Mouse (Mus musculus): ENCODE measurements around the gene Psmc5. TPM values are rescaled to one million over a fixed set of nuclear protein-coding genes. Genes with fewer than 3 reads are reported as not detected.

Psmc5 gene
- 305 TPM for polyA plus RNA-seq (2012; fragmentation: generic; extraction: Trizol)

DNA sequence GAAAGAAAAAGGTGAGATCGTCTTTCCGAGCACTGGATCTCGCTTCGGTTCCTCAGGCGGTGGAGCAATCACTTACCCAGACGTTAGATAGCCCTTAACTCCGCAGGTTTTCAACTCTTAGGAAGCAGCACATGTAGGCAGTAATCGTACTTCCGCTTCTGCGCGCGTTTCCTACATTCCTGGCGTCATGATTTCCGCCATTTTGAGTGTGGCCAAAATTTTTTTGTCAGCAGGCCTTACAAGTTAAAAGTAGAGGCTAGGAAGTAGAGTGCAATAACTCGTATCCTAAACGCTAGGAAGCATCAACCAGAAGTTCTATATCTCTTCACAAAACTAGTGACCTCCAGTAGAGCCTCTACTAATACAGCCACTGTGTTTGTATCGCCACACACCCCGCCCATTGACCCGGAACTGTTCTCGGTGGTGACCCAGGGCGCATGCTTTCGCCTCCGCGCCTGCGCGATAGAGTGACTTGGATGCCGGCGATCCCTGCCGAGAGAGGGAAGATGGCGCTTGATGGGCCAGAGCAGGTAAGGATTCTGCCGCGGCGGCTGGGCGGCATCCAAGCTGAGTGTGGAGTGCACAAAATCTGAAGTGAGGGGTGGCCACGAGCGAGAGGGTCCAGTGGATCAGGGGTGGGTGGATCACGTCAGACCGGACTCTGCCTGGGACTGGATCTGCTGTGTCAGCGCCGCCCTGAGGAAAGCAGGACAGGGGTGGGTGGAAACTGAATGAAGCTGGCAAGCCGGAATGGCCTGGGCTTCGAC is at the start of gene Psmc5, which contains the start of gene Ftsj3:
Gene Psmc5 (plus strand): TSS at position 470 of the 767 bp plus-strand sequence.
Gene Ftsj3 (minus strand): TSS at position 395 of the 767 bp plus-strand sequence.
- H3K79me2 ChIP-seq (ENCODE audit: control insufficient read depth, insufficient read depth) = peaks cover 60% of the 10 kb centered on the region
- H3K4me3 ChIP-seq = peak within 1 kb of the TSS; percentile 87
- peak; percentile 89 for TF ChIP-seq MAX (IDR thresholded peaks at IDR 0.05; ENCODE audit: low read depth)
- peak; percentile 88 for TF ChIP-seq POLR2AphosphoS2 (IDR thresholded peaks at IDR 0.05; ENCODE audit: insufficient read length, low read depth)
- no peak for TF ChIP-seq MYOG (IDR thresholded peaks at IDR 0.05; ENCODE audit: control insufficient read depth in 1 of 3, insufficient read depth in 1 of 3, insufficient read length in 2 of 3, low read depth in 2 of 3)
- TF ChIP-seq USF1 (IDR thresholded peaks at IDR 0.05; ENCODE audit: low read depth) = peak; percentile 16
- peak; percentile 92 for TF ChIP-seq POLR2A (IDR thresholded peaks at IDR 0.05; ENCODE audit: insufficient read length, low read depth)
- TF ChIP-seq TCF3 (IDR thresholded peaks at IDR 0.05; ENCODE audit: insufficient read length, low read depth) = no peak
- TF ChIP-seq MYOD1 (IDR thresholded peaks at IDR 0.05; ENCODE audit: control insufficient read depth in 1 of 3, insufficient read length in 2 of 3, low read depth in 2 of 3) = peak in 1 of 3 experiments; percentile 26
- TF ChIP-seq TCF12 (IDR thresholded peaks at IDR 0.05; ENCODE audit: insufficient read depth, poor library complexity, severe bottlenecking) = no peak
- no peak for TF ChIP-seq E2F4 (IDR thresholded peaks at IDR 0.05; ENCODE audit: insufficient read depth)
- H3K36me3 ChIP-seq (ENCODE audit: control insufficient read depth, insufficient read depth) = peaks cover 23% of the 10 kb centered on the region
- H3K27me3 ChIP-seq (ENCODE audit: control insufficient read depth, insufficient read depth, insufficient read length) = no peaks in the 10 kb centered on the region
- peak within 1 kb of the TSS; percentile 96 for H3K4me2 ChIP-seq (ENCODE audit: low read depth)
- H3ac ChIP-seq (ENCODE audit: control insufficient read depth, insufficient read length) = peak within 1 kb of the TSS; percentile 49

DNA sequence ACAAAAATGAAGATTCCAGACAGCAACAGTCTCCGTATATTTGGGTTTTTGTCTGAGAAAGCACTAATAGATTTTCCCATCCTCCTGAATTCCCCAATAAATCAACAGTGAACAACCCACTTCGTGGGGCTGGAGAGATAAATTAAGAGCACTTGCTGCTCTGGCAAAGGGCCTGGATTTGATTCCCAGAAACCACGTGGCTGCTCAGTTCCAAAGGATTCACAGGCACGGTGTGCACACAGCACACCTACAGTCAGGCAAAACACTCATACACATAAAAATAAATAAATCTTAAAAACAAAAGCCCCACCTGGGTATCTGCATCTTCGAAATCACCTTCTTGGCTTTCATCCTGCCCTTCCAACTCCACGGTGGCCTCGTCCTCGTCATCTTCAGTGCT is 43.2 kb upstream of the Psmc5 start:
- Histone ChIP-seq H3ac (ENCODE audit: control insufficient read depth, insufficient read length) (no peak overlapping the region), H3K4me2 (ENCODE audit: low read depth) (no peak overlapping the region), H3K27me3 (ENCODE audit: control insufficient read depth, insufficient read depth, insufficient read length) (no peaks in the 10 kb centered on the region), H3K4me3 (no peak overlapping the region), H3K79me2 (ENCODE audit: control insufficient read depth, insufficient read depth) (peaks cover 54% of the 10 kb centered on the region), H3K36me3 (ENCODE audit: control insufficient read depth, insufficient read depth) (peaks cover 47% of the 10 kb centered on the region)
- TF ChIP-seq REST (IDR thresholded peaks at IDR 0.05; ENCODE audit: insufficient read depth, insufficient read length) (no peak), POLR2AphosphoS2 (IDR thresholded peaks at IDR 0.05; ENCODE audit: insufficient read length, low read depth) (no peak), TCF3 (IDR thresholded peaks at IDR 0.05; ENCODE audit: insufficient read length, low read depth) (no peak), MYOD1 (IDR thresholded peaks at IDR 0.05; ENCODE audit: control insufficient read depth in 1 of 3, insufficient read length in 2 of 3, low read depth in 2 of 3) (no peak), TCF12 (IDR thresholded peaks at IDR 0.05; ENCODE audit: insufficient read depth, poor library complexity, severe bottlenecking) (no peak), E2F4 (IDR thresholded peaks at IDR 0.05; ENCODE audit: insufficient read depth) (no peak), USF1 (IDR thresholded peaks at IDR 0.05; ENCODE audit: low read depth) (no peak), MYOG (IDR thresholded peaks at IDR 0.05; ENCODE audit: control insufficient read depth in 1 of 3, insufficient read depth in 1 of 3, insufficient read length in 2 of 3, low read depth in 2 of 3) (no peak), CEBPB (IDR thresholded peaks at IDR 0.05; ENCODE audit: insufficient read depth, poor library complexity, severe bottlenecking) (no peak), SRF (IDR thresholded peaks at IDR 0.05; ENCODE audit: control insufficient read depth, insufficient read length, low read depth) (no peak), POLR2A (IDR thresholded peaks at IDR 0.05; ENCODE audit: insufficient read length, low read depth) (no peak), MAX (IDR thresholded peaks at IDR 0.05; ENCODE audit: low read depth) (no peak)

DNA sequence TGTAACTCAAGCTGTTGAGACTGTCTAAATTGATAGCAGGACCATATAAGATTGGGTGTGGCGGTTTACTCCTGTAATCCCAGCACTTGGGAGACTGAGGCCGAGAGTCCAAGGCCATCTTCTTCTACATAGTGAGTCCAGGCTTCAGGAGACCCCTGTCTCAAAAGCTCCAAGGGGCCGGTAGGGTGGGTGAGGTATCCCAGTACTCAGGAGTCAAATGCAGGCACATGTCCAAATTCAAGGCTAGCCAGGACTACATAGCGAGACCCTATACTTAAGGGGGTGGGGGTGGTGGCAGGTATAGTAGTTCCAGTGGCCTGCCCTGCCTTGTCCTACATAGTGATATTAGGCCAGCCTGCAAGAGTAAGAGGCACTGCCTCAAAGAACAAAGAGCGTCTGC is 41.1 kb upstream of the Psmc5 start:
- peak overlapping the region; percentile 81 for H3K4me3 ChIP-seq
- H3K27me3 ChIP-seq (ENCODE audit: control insufficient read depth, insufficient read depth, insufficient read length) = no peaks in the 10 kb centered on the region
- peak overlapping the region; percentile 72 for H3K4me2 ChIP-seq (ENCODE audit: low read depth)
- no peak overlapping the region for H3ac ChIP-seq (ENCODE audit: control insufficient read depth, insufficient read length)
- H3K36me3 ChIP-seq (ENCODE audit: control insufficient read depth, insufficient read depth) = peaks cover 28% of the 10 kb centered on the region
- TF ChIP-seq POLR2AphosphoS2 (IDR thresholded peaks at IDR 0.05; ENCODE audit: insufficient read length, low read depth) = no peak
- TF ChIP-seq USF1 (IDR thresholded peaks at IDR 0.05; ENCODE audit: low read depth) = no peak
- TF ChIP-seq TCF12 (IDR thresholded peaks at IDR 0.05; ENCODE audit: insufficient read depth, poor library complexity, severe bottlenecking) = no peak
- TF ChIP-seq MYOG (IDR thresholded peaks at IDR 0.05; ENCODE audit: control insufficient read depth in 1 of 3, insufficient read depth in 1 of 3, insufficient read length in 2 of 3, low read depth in 2 of 3) = no peak
- no peak for TF ChIP-seq SRF (IDR thresholded peaks at IDR 0.05; ENCODE audit: control insufficient read depth, insufficient read length, low read depth)
- no peak for TF ChIP-seq POLR2A (IDR thresholded peaks at IDR 0.05; ENCODE audit: insufficient read length, low read depth)
- no peak for TF ChIP-seq REST (IDR thresholded peaks at IDR 0.05; ENCODE audit: insufficient read depth, insufficient read length)
- TF ChIP-seq MYOD1 (IDR thresholded peaks at IDR 0.05; ENCODE audit: control insufficient read depth in 1 of 3, insufficient read length in 2 of 3, low read depth in 2 of 3) = no peak
- no peak for TF ChIP-seq TCF3 (IDR thresholded peaks at IDR 0.05; ENCODE audit: insufficient read length, low read depth)
- no peak for TF ChIP-seq MAX (IDR thresholded peaks at IDR 0.05; ENCODE audit: low read depth)
- TF ChIP-seq E2F4 (IDR thresholded peaks at IDR 0.05; ENCODE audit: insufficient read depth) = no peak
- TF ChIP-seq CEBPB (IDR thresholded peaks at IDR 0.05; ENCODE audit: insufficient read depth, poor library complexity, severe bottlenecking) = no peak
- H3K79me2 ChIP-seq (ENCODE audit: control insufficient read depth, insufficient read depth) = peaks cover 75% of the 10 kb centered on the region

DNA sequence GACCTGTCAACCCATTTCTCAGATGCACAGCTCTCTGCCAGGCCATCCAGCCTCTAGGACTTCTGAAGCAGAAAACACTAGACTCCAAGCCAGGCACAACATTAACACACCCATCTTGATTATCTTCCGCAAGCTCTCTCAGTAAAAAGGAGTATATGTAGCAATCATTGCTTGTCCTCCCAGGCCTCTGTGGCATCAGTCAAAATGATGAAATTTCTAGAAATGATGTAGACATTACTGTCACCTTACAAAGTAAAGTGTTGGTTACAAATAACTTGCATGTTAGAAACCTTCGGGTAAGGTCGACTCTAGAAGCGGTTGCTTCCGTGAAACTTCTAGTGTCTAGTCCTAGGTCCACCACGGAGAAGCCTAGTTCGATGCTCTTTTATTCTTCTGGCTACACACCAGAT is 40.5 kb upstream of the Psmc5 start:
- peak overlapping the region; percentile 97 for H3ac ChIP-seq (ENCODE audit: control insufficient read depth, insufficient read length)
- H3K79me2 ChIP-seq (ENCODE audit: control insufficient read depth, insufficient read depth) = peaks cover 81% of the 10 kb centered on the region
- H3K4me3 ChIP-seq = peak overlapping the region; percentile 81
- H3K36me3 ChIP-seq (ENCODE audit: control insufficient read depth, insufficient read depth) = peaks cover 22% of the 10 kb centered on the region
- no peaks in the 10 kb centered on the region for H3K27me3 ChIP-seq (ENCODE audit: control insufficient read depth, insufficient read depth, insufficient read length)
- TF ChIP-seq CEBPB (IDR thresholded peaks at IDR 0.05; ENCODE audit: insufficient read depth, poor library complexity, severe bottlenecking) = 0 out of 2 replicates have a peak, but pooled peaks have one; percentile 43
- no peak for TF ChIP-seq TCF3 (IDR thresholded peaks at IDR 0.05; ENCODE audit: insufficient read length, low read depth)
- peak overlapping the region; percentile 72 for H3K4me2 ChIP-seq (ENCODE audit: low read depth)
